Mouse (Mus musculus): ENCODE results near the gene Syngr1. TPM values are rescaled to one million over a fixed set of nuclear protein-coding genes. Genes with fewer than 3 reads are reported as not detected.

The Syngr1 gene
- polyA plus RNA-seq, 1 experiment from 2014 or later = 32.8 TPM

- 63% methylated on average over 2 of the region's 2 CpGs for WGBS
- Histone ChIP-seq H3K36me3 (0 out of 2 replicates have a peak, but pooled peaks cover 18% of the 10 kb centered on the region), H3K4me1 (peaks cover 26% of the 10 kb centered on the region; the same call in 1 of the 2 replicates), H3K4me3 (replicated peaks) (no peak overlapping the region), H3K27me3 (replicated peaks) (no peaks in the 10 kb centered on the region), H3K27ac (peak overlapping the region; percentile 77), H3K9me3 (no peaks in the 10 kb centered on the region), H3K9ac (no peak overlapping the region), H3K4me2 (no peak overlapping the region)
- peak; percentile 65 for ATAC-seq (ENCODE audit: insufficient read depth, low FRiP score, low read depth)
Observed at GRCm38 (mm10) chr15:80140302-80140701, 49.2 kb downstream of the Syngr1 start.

- H3K4me1 ChIP-seq = peaks cover 23% of the 10 kb centered on the region; the same call in 1 of the 2 replicates
- H3K9ac ChIP-seq = no peak overlapping the region
- 72% methylated on average over 3 of the region's 3 CpGs for WGBS
- 0 out of 2 replicates have a peak, but pooled peaks cover 18% of the 10 kb centered on the region for H3K36me3 ChIP-seq
- no peaks in the 10 kb centered on the region for H3K9me3 ChIP-seq
- ATAC-seq (ENCODE audit: insufficient read depth, low FRiP score, low read depth) = no peak
- H3K4me3 ChIP-seq (replicated peaks) = no peak overlapping the region
- peak overlapping the region; percentile 77 for H3K27ac ChIP-seq
- H3K27me3 ChIP-seq (replicated peaks) = no peaks in the 10 kb centered on the region
- H3K4me2 ChIP-seq = 0 out of 2 replicates have a peak overlapping the region, but pooled peaks have one; percentile 6
Observed at GRCm38 (mm10) chr15:80140878-80141277, 49.7 kb downstream of the Syngr1 start.

GRCm38 (mm10) chr15:80142130-80142529, 51.0 kb downstream of the Syngr1 start:
- no peak for ATAC-seq (ENCODE audit: insufficient read depth, low FRiP score, low read depth)

GRCm38 (mm10) chr15:80143760-80144159, 52.6 kb downstream of the Syngr1 start:
- Histone ChIP-seq H3K36me3 (0 out of 2 replicates have a peak, but pooled peaks cover 13% of the 10 kb centered on the region), H3K4me3 (replicated peaks) (no peak overlapping the region), H3K9me3 (no peaks in the 10 kb centered on the region), H3K27ac (no peak overlapping the region), H3K4me1 (0 out of 2 replicates have a peak, but pooled peaks cover 6% of the 10 kb centered on the region), H3K9ac (no peak overlapping the region), H3K4me2 (no peak overlapping the region), H3K27me3 (replicated peaks) (no peaks in the 10 kb centered on the region)
- no peak for ATAC-seq (ENCODE audit: insufficient read depth, low FRiP score, low read depth)
- WGBS = 89% methylated on average over 6 of the region's 6 CpGs

More at GRCm38 (mm10) chr15:80142130-80142529, 51.0 kb downstream of the Syngr1 start:
- Histone ChIP-seq H3K36me3 (0 out of 2 replicates have a peak, but pooled peaks cover 16% of the 10 kb centered on the region), H3K27me3 (replicated peaks) (no peaks in the 10 kb centered on the region), H3K9ac (no peak overlapping the region), H3K27ac (no peak overlapping the region), H3K4me2 (no peak overlapping the region), H3K4me1 (0 out of 2 replicates have a peak, but pooled peaks cover 19% of the 10 kb centered on the region), H3K9me3 (no peaks in the 10 kb centered on the region), H3K4me3 (replicated peaks) (no peak overlapping the region)
- 93% methylated on average over 3 of the region's 3 CpGs for WGBS

DNA sequence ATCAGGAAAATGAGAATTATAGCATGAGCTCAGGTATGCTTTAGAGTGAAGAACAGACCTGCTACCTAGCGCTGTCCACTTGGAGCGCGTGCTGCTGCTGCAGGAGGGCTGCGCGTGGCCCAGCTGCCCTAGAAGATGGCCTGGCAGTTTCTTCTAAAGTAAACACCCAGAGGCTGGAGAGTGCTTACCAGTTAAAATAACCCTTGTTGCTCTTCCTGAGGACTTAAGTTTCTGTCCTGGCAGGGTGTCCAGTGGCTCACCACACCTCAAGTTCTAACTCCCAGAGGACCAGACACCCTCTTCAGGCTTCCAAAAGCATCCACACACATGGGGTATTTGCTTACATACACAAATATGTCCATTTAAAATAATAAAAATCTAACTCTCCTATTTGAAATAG, 54.3 kb downstream of the Syngr1 start:
- H3K9me3 ChIP-seq = no peaks in the 10 kb centered on the region
- no peak overlapping the region for H3K4me2 ChIP-seq
- H3K4me1 ChIP-seq = no peaks in the 10 kb centered on the region
- no peak for ATAC-seq (ENCODE audit: insufficient read depth, low FRiP score, low read depth)
- 83% methylated on average over 5 of the region's 5 CpGs for WGBS
- H3K4me3 ChIP-seq (replicated peaks) = no peak overlapping the region
- no peak overlapping the region for H3K9ac ChIP-seq
- H3K27ac ChIP-seq = no peak overlapping the region
- H3K36me3 ChIP-seq = peaks cover 20% of the 10 kb centered on the region; the same call in 1 of the 2 replicates
- H3K27me3 ChIP-seq (replicated peaks) = no peaks in the 10 kb centered on the region

DNA sequence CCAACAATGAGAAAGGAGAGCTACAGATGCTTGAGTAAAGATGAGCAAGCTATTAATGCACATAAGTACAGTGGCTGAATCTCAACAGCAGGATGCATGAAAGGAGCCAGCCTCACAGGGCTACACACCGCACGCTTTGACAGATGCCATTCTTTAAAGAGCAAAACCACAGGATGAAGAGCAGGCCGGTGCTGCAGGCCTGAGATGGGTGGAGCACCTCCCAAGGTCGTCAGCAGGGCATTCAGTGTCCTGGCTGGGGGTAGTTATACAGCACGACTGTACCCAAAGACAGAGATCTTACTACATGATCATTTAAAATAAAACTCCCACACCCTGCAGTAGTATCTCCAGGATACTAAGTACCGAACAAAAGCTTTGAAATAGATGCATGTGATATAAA, 55.0 kb downstream of the Syngr1 start:
- Histone ChIP-seq H3K9me3 (no peaks in the 10 kb centered on the region), H3K4me1 (no peaks in the 10 kb centered on the region), H3K36me3 (peaks cover 18% of the 10 kb centered on the region; the same call in 1 of the 2 replicates), H3K27ac (no peak overlapping the region), H3K4me3 (replicated peaks) (no peak overlapping the region), H3K27me3 (replicated peaks) (no peaks in the 10 kb centered on the region), H3K9ac (no peak overlapping the region), H3K4me2 (no peak overlapping the region)
- 50% methylated on average over 6 of the region's 6 CpGs for WGBS
- no peak for ATAC-seq (ENCODE audit: insufficient read depth, low FRiP score, low read depth)

DNA sequence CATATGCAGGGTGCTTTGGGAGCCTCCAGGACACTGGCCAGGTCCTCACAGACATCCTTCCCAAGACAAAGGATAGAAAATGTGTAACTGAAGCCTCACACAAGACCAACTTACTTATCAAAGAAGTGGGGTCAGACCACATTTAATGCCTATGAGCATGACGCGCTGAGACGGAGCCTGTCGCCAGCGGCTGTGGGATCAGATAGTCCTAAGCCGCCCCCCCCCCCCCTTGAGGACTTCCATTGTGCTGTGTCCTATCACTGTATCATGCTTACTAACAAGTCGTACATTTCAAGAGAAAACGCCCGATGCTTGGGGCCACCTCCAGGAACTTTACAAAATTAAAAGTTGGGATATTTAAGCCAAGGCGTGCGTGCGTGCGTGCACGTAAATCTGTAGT, 56.0 kb downstream of the Syngr1 start:
- 85% methylated on average over 14 of the region's 14 CpGs for WGBS
- Histone ChIP-seq H3K36me3 (peaks cover 18% of the 10 kb centered on the region), H3K9me3 (no peaks in the 10 kb centered on the region), H3K9ac (no peak overlapping the region), H3K4me2 (no peak overlapping the region), H3K27me3 (replicated peaks) (no peaks in the 10 kb centered on the region), H3K27ac (no peak overlapping the region), H3K4me1 (no peaks in the 10 kb centered on the region), H3K4me3 (replicated peaks) (no peak overlapping the region)
- ATAC-seq (ENCODE audit: insufficient read depth, low FRiP score, low read depth) = no peak

DNA sequence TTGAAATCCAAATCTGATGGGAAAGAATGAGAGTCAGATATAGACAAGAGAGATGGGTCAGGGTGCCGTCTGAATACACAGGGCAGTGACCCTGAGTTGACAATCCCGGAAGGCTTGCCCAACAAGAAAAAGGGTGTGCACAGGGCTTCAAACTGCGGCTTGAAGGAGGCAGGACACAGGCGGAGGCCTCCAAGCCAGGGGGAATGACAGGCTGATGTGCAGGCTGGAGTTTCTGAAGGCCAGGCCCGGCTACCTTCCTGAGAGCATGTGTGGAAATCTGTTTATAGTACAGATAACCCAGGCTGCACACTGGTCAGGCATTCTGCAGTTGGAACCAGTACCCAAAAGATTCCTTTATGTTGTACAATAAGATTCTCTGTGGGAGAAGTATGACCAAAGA, 56.4 kb downstream of the Syngr1 start:
- H3K27me3 ChIP-seq (replicated peaks) = no peaks in the 10 kb centered on the region
- no peak overlapping the region for H3K4me2 ChIP-seq
- H3K9ac ChIP-seq = no peak overlapping the region
- H3K9me3 ChIP-seq = no peaks in the 10 kb centered on the region
- H3K4me1 ChIP-seq = no peaks in the 10 kb centered on the region
- WGBS = 63% methylated on average over 5 of the region's 5 CpGs
- no peak overlapping the region for H3K27ac ChIP-seq
- H3K4me3 ChIP-seq (replicated peaks) = no peak overlapping the region
- ATAC-seq (ENCODE audit: insufficient read depth, low FRiP score, low read depth) = no peak
- peaks cover 17% of the 10 kb centered on the region for H3K36me3 ChIP-seq

GRCm38 (mm10) chr15:80148565-80148964, 57.4 kb downstream of the Syngr1 start:
- WGBS = 80% methylated on average over 8 of the region's 8 CpGs

DNA sequence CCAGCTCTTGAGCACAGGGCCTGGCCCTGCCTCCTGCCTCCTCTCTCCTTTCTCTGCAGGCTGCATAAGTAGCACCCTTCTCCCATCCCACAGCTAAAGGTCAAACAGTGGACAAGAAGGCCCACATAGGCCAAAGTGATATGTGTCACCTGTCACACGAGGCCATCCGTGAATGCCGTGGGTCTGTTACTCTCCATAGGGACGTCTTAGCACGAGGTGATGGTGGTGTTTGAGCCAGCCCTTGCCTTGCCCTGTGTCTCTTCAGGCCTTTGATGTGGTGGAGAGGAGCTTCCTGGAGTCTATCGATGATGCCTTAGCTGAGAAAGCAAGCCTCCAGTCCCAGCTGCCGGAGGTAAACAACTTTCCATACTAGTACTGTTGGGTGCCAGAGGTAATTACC, 58.4 kb downstream of the Syngr1 start:
- no peaks in the 10 kb centered on the region for H3K4me1 ChIP-seq
- H3K9ac ChIP-seq = no peak overlapping the region
- H3K27ac ChIP-seq = no peak overlapping the region
- ATAC-seq (ENCODE audit: insufficient read depth, low FRiP score, low read depth) = no peak
- no peaks in the 10 kb centered on the region for H3K27me3 ChIP-seq (replicated peaks)
- H3K4me3 ChIP-seq (replicated peaks) = no peak overlapping the region
- H3K4me2 ChIP-seq = no peak overlapping the region
- peaks cover 28% of the 10 kb centered on the region for H3K36me3 ChIP-seq
- WGBS = 91% methylated on average over 7 of the region's 7 CpGs
- H3K9me3 ChIP-seq = no peaks in the 10 kb centered on the region

More at GRCm38 (mm10) chr15:80148565-80148964, 57.4 kb downstream of the Syngr1 start:
- no peak for ATAC-seq (ENCODE audit: insufficient read depth, low FRiP score, low read depth)
- H3K9me3 ChIP-seq = no peaks in the 10 kb centered on the region
- no peak overlapping the region for H3K4me3 ChIP-seq (replicated peaks)
- H3K4me2 ChIP-seq = no peak overlapping the region
- H3K27me3 ChIP-seq (replicated peaks) = no peaks in the 10 kb centered on the region
- peaks cover 22% of the 10 kb centered on the region for H3K36me3 ChIP-seq
- no peak overlapping the region for H3K27ac ChIP-seq
- H3K9ac ChIP-seq = no peak overlapping the region
- no peaks in the 10 kb centered on the region for H3K4me1 ChIP-seq

- peaks cover 42% of the 10 kb centered on the region for H3K36me3 ChIP-seq
- 87% methylated on average over 10 of the region's 10 CpGs for WGBS
- no peak for ATAC-seq (ENCODE audit: insufficient read depth, low FRiP score, low read depth)
- peaks cover 4% of the 10 kb centered on the region; the same call in 1 of the 2 replicates for H3K4me1 ChIP-seq
- H3K27me3 ChIP-seq (replicated peaks) = no peaks in the 10 kb centered on the region
- no peak overlapping the region for H3K27ac ChIP-seq
- no peaks in the 10 kb centered on the region for H3K9me3 ChIP-seq
- no peak overlapping the region for H3K9ac ChIP-seq
- H3K4me3 ChIP-seq (replicated peaks) = no peak overlapping the region
- no peak overlapping the region for H3K4me2 ChIP-seq
Observed at GRCm38 (mm10) chr15:80152663-80153062, 61.5 kb downstream of the Syngr1 start.

DNA sequence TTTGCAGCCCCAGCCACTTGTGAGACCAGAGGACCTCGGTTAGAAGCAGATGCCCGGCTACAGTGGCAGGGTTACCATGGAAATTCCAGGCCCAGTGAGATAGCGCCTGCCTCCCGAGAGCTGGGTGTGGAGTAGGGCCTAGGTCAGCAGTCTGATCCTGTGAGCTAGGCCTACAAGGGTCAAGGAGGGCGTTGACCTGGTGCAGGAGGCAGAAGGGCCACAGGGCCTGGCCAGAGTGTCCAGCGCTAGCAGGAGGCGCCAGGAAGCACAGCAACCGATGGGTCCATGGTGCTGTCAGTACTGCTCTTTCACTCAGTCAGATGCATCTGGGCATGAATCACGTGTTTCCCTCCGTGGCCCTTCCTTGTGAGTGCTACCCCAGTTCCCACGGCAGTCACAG, 62.6 kb downstream of the Syngr1 start:
- WGBS = 83% methylated on average over 11 of the region's 11 CpGs

DNA sequence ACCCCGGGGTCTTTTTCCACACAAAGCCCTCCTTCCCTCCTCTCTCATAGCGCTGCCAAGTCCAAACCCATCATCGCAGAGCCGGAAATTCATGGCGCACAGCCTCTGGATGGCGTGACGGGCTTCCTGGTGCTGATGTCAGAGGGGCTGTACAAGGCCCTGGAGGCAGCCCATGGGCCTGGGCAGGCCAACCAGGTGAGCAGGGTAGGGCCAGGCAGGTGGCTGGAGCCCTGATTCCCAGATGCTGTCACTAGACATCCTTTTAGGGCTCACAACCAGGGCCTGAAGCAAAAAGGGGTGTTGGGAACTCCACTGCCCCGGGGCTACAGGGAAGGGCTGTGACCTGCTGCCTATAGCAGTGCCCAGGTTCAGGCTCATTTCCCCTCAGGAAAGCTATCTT, 64.6 kb downstream of the Syngr1 start:
- no peaks in the 10 kb centered on the region for H3K9me3 ChIP-seq
- H3K4me2 ChIP-seq = no peak overlapping the region
- H3K36me3 ChIP-seq = peaks cover 57% of the 10 kb centered on the region
- H3K9ac ChIP-seq = no peak overlapping the region
- peaks cover 31% of the 10 kb centered on the region for H3K4me1 ChIP-seq
- 84% methylated on average over 8 of the region's 8 CpGs for WGBS
- ATAC-seq (ENCODE audit: insufficient read depth, low FRiP score, low read depth) = no peak
- H3K4me3 ChIP-seq (replicated peaks) = no peak overlapping the region
- H3K27me3 ChIP-seq (replicated peaks) = no peaks in the 10 kb centered on the region
- no peak overlapping the region for H3K27ac ChIP-seq

More for the DNA sequence above, 62.6 kb downstream of the Syngr1 start:
- no peak overlapping the region for H3K27ac ChIP-seq
- no peaks in the 10 kb centered on the region for H3K27me3 ChIP-seq (replicated peaks)
- no peak overlapping the region for H3K4me3 ChIP-seq (replicated peaks)
- H3K36me3 ChIP-seq = peaks cover 46% of the 10 kb centered on the region
- H3K4me1 ChIP-seq = peaks cover 13% of the 10 kb centered on the region
- no peak overlapping the region for H3K4me2 ChIP-seq
- no peak overlapping the region for H3K9ac ChIP-seq
- no peak for ATAC-seq (ENCODE audit: insufficient read depth, low FRiP score, low read depth)
- H3K9me3 ChIP-seq = no peaks in the 10 kb centered on the region
